In the genomic region with DNA sequence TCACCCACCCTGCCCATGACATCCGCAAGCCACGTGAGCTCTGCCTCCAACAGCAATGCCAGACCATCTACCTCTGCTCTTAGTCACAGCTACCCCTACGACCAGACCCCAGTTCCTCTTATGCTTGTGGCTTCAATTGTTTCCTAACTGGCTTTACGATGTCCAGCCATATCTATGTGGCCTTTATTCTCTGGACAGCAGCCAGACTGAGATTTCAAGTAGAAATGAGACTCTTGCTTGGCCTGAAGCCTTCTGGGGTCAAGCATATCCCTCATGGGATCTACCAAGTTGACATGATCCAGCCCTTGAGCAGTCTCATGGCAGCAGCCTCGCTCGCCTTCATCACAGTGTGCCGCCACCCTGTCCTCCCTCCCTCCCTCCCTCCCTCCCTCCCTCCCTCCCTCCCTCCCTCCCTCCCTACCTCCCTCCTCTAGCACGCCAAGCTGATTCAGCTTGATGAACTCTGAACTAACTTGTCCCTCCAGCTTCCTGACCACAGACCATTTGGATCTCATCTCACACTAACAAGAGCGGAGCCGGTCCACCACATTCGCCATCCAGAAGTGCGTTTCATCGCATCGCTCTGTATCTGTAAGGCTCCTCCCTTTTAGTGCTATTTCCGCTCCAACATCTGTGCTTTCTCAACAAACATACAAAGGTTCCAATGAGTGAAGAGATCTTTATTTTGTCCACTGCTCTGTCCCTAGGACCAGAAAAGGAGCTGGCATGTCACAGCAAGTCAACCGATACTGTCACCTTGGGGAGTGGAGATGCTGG, we compare ENCODE assay signal across 16 mouse cellular contexts. TPM values are rescaled to one million over a fixed set of nuclear protein-coding genes. Genes with fewer than 3 reads are reported as not detected.
DNase-seq lines count a peak whose midpoint lies in the region; ATAC-seq and TF ChIP-seq lines count a peak whose summit lies in the region.
"Had no signal": no experiment of that assay in that cellular context is flagged by ENCODE, and none has a peak within 500 bp of the region (broad histone marks: within the 10 kb centered on the region; RNA-seq: fewer than 3 reads in every experiment).

No protein-coding gene starts in this region.

- peak overlapping the region; percentile 27; the same call in 1 of the 2 replicates for H3K27ac ChIP-seq in kidney, adult 2 months (ENCODE audit: insufficient read depth, low read depth, low read length)
- H3K27ac ChIP-seq in kidney, embryonic 15.5 days, result peak overlapping the region; percentile 75
- peak overlapping the region; percentile 69; the same call in 1 of the 2 replicates for H3K27ac ChIP-seq in olfactory bulb, adult 2 months (ENCODE audit: insufficient read depth, low read depth, low read length)
- H3K27ac ChIP-seq in hindbrain, embryonic 10.5 days, result no peak overlapping the region
- no peak overlapping the region for H3K27ac ChIP-seq in midbrain, embryonic 16.5 days (ENCODE audit: low read length)
- H3K27ac ChIP-seq: forebrain, embryonic 15.5 days; liver, embryonic 14.5 days; midbrain, embryonic 15.5 days; neural tube, embryonic 15.5 days had no signal

- no peak for TF ChIP-seq CTCF in kidney, adult 2 months (conservative IDR thresholded peaks at IDR 0.05; ENCODE audit: insufficient read depth, insufficient read length, low read depth, low read length)
- TF ChIP-seq CTCF in olfactory bulb, adult 2 months (IDR thresholded peaks at IDR 0.05; ENCODE audit: insufficient read depth, low read depth, low read length), result no peak

- TF ChIP-seq POLR2A in kidney, adult 2 months (IDR thresholded peaks at IDR 0.05; ENCODE audit: low read depth, low read length), result no peak
- no peak for TF ChIP-seq POLR2A in olfactory bulb, adult 2 months (IDR thresholded peaks at IDR 0.05; ENCODE audit: insufficient read depth, low read depth, low read length)

- no peaks in the 10 kb centered on the region for H3K9me3 ChIP-seq in kidney, embryonic 15.5 days (replicated peaks)
- H3K9me3 ChIP-seq in hindbrain, embryonic 10.5 days, result no peaks in the 10 kb centered on the region
- no peaks in the 10 kb centered on the region for H3K9me3 ChIP-seq in midbrain, embryonic 16.5 days (replicated peaks; ENCODE audit: control insufficient read depth, low read length, poor library complexity, severe bottlenecking)
- H3K9me3 ChIP-seq: forebrain, embryonic 15.5 days; midbrain, embryonic 15.5 days; neural tube, embryonic 15.5 days had no signal

- H3K36me3 ChIP-seq in kidney, adult 2 months (ENCODE audit: control insufficient read depth, insufficient read depth, low read length), result no peaks in the 10 kb centered on the region
- no peaks in the 10 kb centered on the region for H3K36me3 ChIP-seq in kidney, embryonic 15.5 days
- H3K36me3 ChIP-seq in hindbrain, embryonic 10.5 days, result no peaks in the 10 kb centered on the region
- no peaks in the 10 kb centered on the region for H3K36me3 ChIP-seq in midbrain, embryonic 16.5 days (ENCODE audit: control insufficient read depth, insufficient read depth, low read length)
- H3K36me3 ChIP-seq: forebrain, embryonic 15.5 days; midbrain, embryonic 15.5 days; neural tube, embryonic 15.5 days had no signal

- H3K27me3 ChIP-seq in kidney, adult 2 months (replicated peaks; ENCODE audit: control insufficient read depth, insufficient read depth, low read length), result no peaks in the 10 kb centered on the region
- no peaks in the 10 kb centered on the region for H3K27me3 ChIP-seq in kidney, embryonic 15.5 days
- no peaks in the 10 kb centered on the region; the same call in 1 of the 2 replicates for H3K27me3 ChIP-seq in hindbrain, embryonic 10.5 days (ENCODE audit: insufficient read depth, poor library complexity, severe bottlenecking)
- H3K27me3 ChIP-seq in midbrain, embryonic 16.5 days (ENCODE audit: control insufficient read depth, insufficient read depth, low read depth, low read length), result 0 out of 2 replicates have a peak, but pooled peaks cover 3% of the 10 kb centered on the region
- H3K27me3 ChIP-seq: forebrain, embryonic 15.5 days; midbrain, embryonic 15.5 days had no signal

- peak; percentile 47; the same call in 1 of the 2 replicates for ATAC-seq in kidney, embryonic 15.5 days (replicated peaks; ENCODE audit: low FRiP score)
- no peak for ATAC-seq in midbrain, embryonic 16.5 days
- ATAC-seq: CD4-positive, CD25-positive, alpha-beta regulatory T cell, adult 4 months; forebrain, embryonic 15.5 days; midbrain, embryonic 15.5 days had no signal

- peaks cover 19% of the 10 kb centered on the region for H3K4me1 ChIP-seq in kidney, adult 2 months (ENCODE audit: control insufficient read depth, insufficient read depth, low read length)
- H3K4me1 ChIP-seq in kidney, embryonic 15.5 days, result peaks cover 25% of the 10 kb centered on the region
- H3K4me1 ChIP-seq in olfactory bulb, adult 2 months (ENCODE audit: control insufficient read depth, insufficient read depth, low read length), result peaks cover 10% of the 10 kb centered on the region
- H3K4me1 ChIP-seq in hindbrain, embryonic 10.5 days (replicated peaks), result peaks cover 19% of the 10 kb centered on the region
- no peaks in the 10 kb centered on the region for H3K4me1 ChIP-seq in midbrain, embryonic 16.5 days (ENCODE audit: control insufficient read depth, insufficient read depth, low read length)
- H3K4me1 ChIP-seq: forebrain, embryonic 15.5 days; midbrain, embryonic 15.5 days; neural tube, embryonic 15.5 days had no signal

- DNase-seq in kidney, adult 2 months, result peak; percentile 57
- no peak for DNase-seq in kidney, adult 18-20 months
- peak; percentile 55 for DNase-seq in heart, adult 8-10 months (ENCODE audit: low spot score)
- DNase-seq in layer of hippocampus, adult 9-10 months (ENCODE audit: low spot score), result no peak
- no peak for DNase-seq in hindbrain, embryonic 10.5 days (ENCODE audit: low spot score)
- DNase-seq: adrenal gland, postnatal 14 days; cerebellum, adult 11 months; gastrocnemius, postnatal 36 days had no signal

- H3K4me3 ChIP-seq in kidney, adult 2 months (ENCODE audit: insufficient read depth, low read depth, low read length), result no peak overlapping the region
- H3K4me3 ChIP-seq in kidney, embryonic 15.5 days (replicated peaks), result no peak overlapping the region
- H3K4me3 ChIP-seq in olfactory bulb, adult 2 months (ENCODE audit: insufficient read depth, low read depth, low read length), result no peak overlapping the region
- no peak overlapping the region for H3K4me3 ChIP-seq in hindbrain, embryonic 10.5 days
- no peak overlapping the region for H3K4me3 ChIP-seq in midbrain, embryonic 16.5 days (ENCODE audit: low read depth, low read length)
- H3K4me3 ChIP-seq: forebrain, embryonic 15.5 days; midbrain, embryonic 15.5 days; neural tube, embryonic 15.5 days had no signal

- no peak overlapping the region for H3K9ac ChIP-seq in kidney, embryonic 15.5 days
- H3K9ac ChIP-seq in midbrain, embryonic 16.5 days (ENCODE audit: low read depth, low read length), result no peak overlapping the region
- H3K9ac ChIP-seq: forebrain, embryonic 15.5 days; liver, embryonic 14.5 days; midbrain, embryonic 15.5 days; neural tube, embryonic 15.5 days had no signal

- no peak overlapping the region for H3K4me2 ChIP-seq in kidney, embryonic 15.5 days
- no peak overlapping the region for H3K4me2 ChIP-seq in midbrain, embryonic 16.5 days (ENCODE audit: low read length)
- H3K4me2 ChIP-seq: forebrain, embryonic 15.5 days; midbrain, embryonic 15.5 days; neural tube, embryonic 15.5 days had no signal

- 80% methylated on average over 16 of the region's 16 CpGs for WGBS in kidney, adult 2 months
- 70% methylated on average over 16 of the region's 16 CpGs for WGBS in kidney, embryonic 15.5 days
- WGBS in olfactory bulb, adult 2 months, result 76% methylated on average over 16 of the region's 16 CpGs
- 89% methylated on average over 16 of the region's 16 CpGs for WGBS in hindbrain, embryonic 10.5 days
- WGBS in midbrain, embryonic 16.5 days, result 93% methylated on average over 15 of the region's 16 CpGs

RNA-seq across cellular contexts. Expression of a gene that starts 9.7 kb away (rescaled TPM):
- polyA plus RNA-seq in kidney, adult 2 months (2012; rRNA removed), result 52.9 and 61.6 TPM in 2 replicates
- 10 to 100 TPM; 35.7 to 51.4 (median 39.9) TPM for total RNA-seq in heart, adult 8-10 months (2022)
- 80.1 and 85.6 TPM in 2 replicates for polyA plus RNA-seq in kidney, embryonic 15.5 days (2015; fragmentation: Nextera tagmentation; extraction: Ambion mirVana)
- polyA plus RNA-seq in olfactory bulb, adult 2 months (2012; ENCODE audit: insufficient read depth, insufficient read length, low replicate concordance, missing spikeins), result not detected in 2 replicates
- polyA plus RNA-seq in hindbrain, embryonic 10.5 days (2016; fragmentation: Nextera tagmentation; extraction: Ambion mirVana), result 45.9 and 56.5 TPM in 2 replicates
- 31.9 and 35.7 TPM in 2 replicates for polyA plus RNA-seq in midbrain, embryonic 16.5 days (2015; fragmentation: Nextera tagmentation; extraction: Ambion mirVana)

Comparison
In these comparisons a context has a peak if more than half of its experiments do, and no peak if none do; other contexts are left out.
1. DNase-seq: peak in kidney, adult 2 months (single experiment) and heart, adult 8-10 months (single experiment); none in kidney, adult 18-20 months (single experiment), layer of hippocampus, adult 9-10 months (single experiment) and hindbrain, embryonic 10.5 days (single experiment).
2. H3K27ac ChIP-seq: peak in kidney, adult 2 months (single experiment), kidney, embryonic 15.5 days (single experiment) and olfactory bulb, adult 2 months (single experiment); none in hindbrain, embryonic 10.5 days (single experiment) and midbrain, embryonic 16.5 days (single experiment).